Mouse (Mus musculus) thymus, adult 2 months (tissue): ENCODE results near the gene Tent5c. TPM values are rescaled to one million over a fixed set of nuclear protein-coding genes. Genes with fewer than 3 reads are reported as not detected.

ENCODE experiments used
- DNase-seq: peaks from one replicate; pipeline ENCODE4 v3.0.0; 2021
- H3K27ac ChIP-seq: fragments of 200-500 bp; 2 replicates; pipeline ENCODE4 v1.5.1; 2012; ENCODE audit warnings: low read length, control low read depth; ENCODE audit not compliant: control insufficient read depth, insufficient read depth
- H3K27me3 ChIP-seq: fragments of 200-500 bp; 2 replicates; pipeline ENCODE4 v1.6.1; 2012; ENCODE audit warnings: mild to moderate bottlenecking, low read length, moderate library complexity, mixed read lengths; ENCODE audit not compliant: control insufficient read depth, insufficient read depth
- H3K36me3 ChIP-seq: fragments of 200-500 bp; 2 replicates; pipeline ENCODE4 v1.6.1; 2012; ENCODE audit warnings: mild to moderate bottlenecking, low read length, moderate library complexity; ENCODE audit not compliant: control insufficient read depth, insufficient read depth
- H3K4me1 ChIP-seq: fragments of 200-500 bp; replicated peaks from 2 replicates; pipeline ENCODE4 v1.6.1; 2012; ENCODE audit warnings: low read length; ENCODE audit not compliant: control insufficient read depth, insufficient read depth
- H3K4me3 ChIP-seq: fragments of 200-500 bp; 2 replicates; pipeline ENCODE4 v1.5.1; 2012; ENCODE audit warnings: mild to moderate bottlenecking, low read length, control low read depth, moderate library complexity; ENCODE audit not compliant: control insufficient read depth, insufficient read depth
- CTCF ChIP-seq: fragments of 200-500 bp; IDR thresholded peaks from 2 replicates; pipeline ENCODE4 v1.5.1; 2012; ENCODE audit warnings: mild to moderate bottlenecking, control low read depth, low read length, moderate library complexity, borderline replicate concordance; ENCODE audit not compliant: control insufficient read depth, poor library complexity, insufficient read depth; ENCODE audit errors: extremely low read depth
- POLR2A ChIP-seq: fragments of 200-500 bp; IDR thresholded peaks from 2 replicates; pipeline ENCODE4 v1.6.1; 2012; ENCODE audit warnings: mild to moderate bottlenecking, low read length, control low read depth, moderate library complexity; ENCODE audit not compliant: control insufficient read depth, poor library complexity, insufficient read depth; ENCODE audit errors: extremely low read depth
- WGBS: fragments of 180-500 bp; shearing (Covaris S2); methylation state at CpG from one replicate; pipeline ENCODE4 v1.1.7; 2018; 5-methylcytosine and 5-hydroxymethylcytosine counted together
- polyA plus RNA-seq: library from polyadenylated mRNA; depleted of rRNA; stranded (reverse); fragments of >200 nt; gene quantifications from 2 replicates; pipeline ENCODE4 v1.2.3, GENCODE M21; 2012

The Tent5c gene
- polyA plus RNA-seq, 1 experiment: 5.7 TPM

DNA sequence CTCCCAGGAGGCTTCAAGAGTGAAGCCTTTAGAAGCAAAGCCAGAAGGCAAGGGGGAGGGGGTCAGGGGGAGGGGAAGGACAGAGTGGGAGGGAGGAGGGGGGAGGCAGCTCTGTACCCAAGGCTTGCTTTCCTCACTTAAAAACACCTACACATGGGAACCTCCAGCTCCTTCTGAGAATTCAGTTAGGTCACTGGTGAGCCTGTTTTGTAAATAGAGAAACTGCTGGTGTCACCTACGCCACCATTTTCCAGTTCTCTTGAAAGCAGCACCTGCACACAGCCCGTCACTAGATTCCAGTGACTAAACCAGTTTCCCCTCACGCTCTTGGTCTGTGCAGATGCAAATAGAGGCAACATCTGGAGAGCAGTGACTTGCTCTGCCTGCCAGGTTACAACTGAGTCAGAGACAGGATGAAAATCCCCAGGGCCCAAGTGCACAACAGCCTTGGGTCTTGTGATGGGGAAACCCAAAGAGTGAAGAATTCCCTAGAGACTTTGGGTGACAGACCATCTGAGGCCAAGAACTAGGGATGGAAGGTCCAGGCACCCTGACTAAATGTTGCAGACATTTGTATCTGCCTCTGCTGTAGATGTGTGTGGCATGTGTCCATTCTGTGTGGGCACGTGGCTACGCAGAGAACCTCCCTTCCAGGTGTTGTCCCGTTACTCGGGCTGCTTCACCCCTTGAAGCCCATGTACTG lies 45.2 kb downstream of the Tent5c start:
- Histone ChIP-seq H3K27me3 (no peaks in the 10 kb centered on the region), H3K4me3 (no peak overlapping the region), H3K27ac (no peak overlapping the region), H3K4me1 (peaks cover 4% of the 10 kb centered on the region; the same call in 1 of the 2 replicates), H3K36me3 (no peaks in the 10 kb centered on the region)
- WGBS: 92% methylated on average over 7 of the region's 7 CpGs
- TF ChIP-seq CTCF: no peak
- no peak for DNase-seq

- no peak overlapping the region for H3K4me3 ChIP-seq
- TF ChIP-seq CTCF: no peak
- TF ChIP-seq POLR2A: no peak
- H3K27me3 ChIP-seq: no peaks in the 10 kb centered on the region
- WGBS: 17% methylated on average over 6 of the region's 6 CpGs
- H3K4me1 ChIP-seq: peaks cover 4% of the 10 kb centered on the region; the same call in 1 of the 2 replicates
- H3K27ac ChIP-seq: no peak overlapping the region
- DNase-seq: no peak
- no peaks in the 10 kb centered on the region for H3K36me3 ChIP-seq
These were observed 46.6 kb downstream of the Tent5c start for GRCm38 (mm10) chr3:100442499-100442898.

- no peak for DNase-seq
- TF ChIP-seq CTCF: no peak
- no peak for TF ChIP-seq POLR2A
- WGBS: 64% methylated on average over 4 of the region's 4 CpGs
- H3K27ac ChIP-seq: no peak overlapping the region
- H3K27me3 ChIP-seq: no peaks in the 10 kb centered on the region
- H3K4me1 ChIP-seq: peaks cover 4% of the 10 kb centered on the region; the same call in 1 of the 2 replicates
- H3K4me3 ChIP-seq: no peak overlapping the region
- no peaks in the 10 kb centered on the region for H3K36me3 ChIP-seq
These were observed 48.4 kb downstream of the Tent5c start for GRCm38 (mm10) chr3:100440754-100441153.

GRCm38 (mm10) chr3:100440009-100440408 lies 49.1 kb downstream of the Tent5c start:
- no peaks in the 10 kb centered on the region for H3K36me3 ChIP-seq

GRCm38 (mm10) chr3:100439088-100439487 lies 50.0 kb downstream of the Tent5c start:
- Histone ChIP-seq H3K4me1 (peaks cover 4% of the 10 kb centered on the region; the same call in 1 of the 2 replicates), H3K4me3 (no peak overlapping the region), H3K36me3 (no peaks in the 10 kb centered on the region), H3K27me3 (no peaks in the 10 kb centered on the region), H3K27ac (no peak overlapping the region)
- 50% methylated on average over 3 of the region's 3 CpGs for WGBS
- DNase-seq: no peak
- TF ChIP-seq CTCF (no peak), POLR2A (no peak)

More at GRCm38 (mm10) chr3:100440009-100440408, 49.1 kb downstream of the Tent5c start:
- Histone ChIP-seq H3K4me1 (peaks cover 4% of the 10 kb centered on the region; the same call in 1 of the 2 replicates), H3K27ac (no peak overlapping the region), H3K4me3 (no peak overlapping the region), H3K27me3 (no peaks in the 10 kb centered on the region)
- TF ChIP-seq CTCF (no peak), POLR2A (no peak)
- 61% methylated on average over 6 of the region's 6 CpGs for WGBS
- DNase-seq: no peak

DNA sequence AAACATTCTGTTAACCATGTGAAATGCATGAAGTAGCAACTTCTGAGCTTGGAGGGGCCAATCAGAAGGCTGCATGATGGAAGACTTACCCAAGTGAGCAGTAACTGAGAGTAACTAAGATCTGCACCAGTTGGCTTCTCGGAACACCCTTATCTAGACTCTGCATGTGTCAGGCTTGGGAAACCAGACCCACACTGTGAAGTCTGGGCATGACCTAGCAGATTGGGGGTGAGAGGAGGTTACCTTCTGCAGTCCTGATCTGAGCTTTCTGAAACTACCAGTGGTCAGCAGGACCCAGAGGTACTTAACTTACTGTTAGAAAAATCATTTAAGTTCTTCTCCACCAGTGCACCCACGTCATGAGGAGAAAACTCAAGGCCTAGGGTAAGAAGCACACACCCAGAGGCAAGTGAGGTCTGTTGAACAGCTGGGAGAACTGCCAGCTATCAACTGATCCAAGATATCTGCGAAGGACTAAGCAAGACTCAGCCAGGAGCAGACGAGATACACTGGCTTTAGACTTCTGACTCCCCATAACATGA lies 50.6 kb downstream of the Tent5c start:
- no peak for DNase-seq
- peaks cover 4% of the 10 kb centered on the region; the same call in 1 of the 2 replicates for H3K4me1 ChIP-seq
- TF ChIP-seq POLR2A (no peak), CTCF (no peak)
- no peaks in the 10 kb centered on the region for H3K27me3 ChIP-seq
- H3K36me3 ChIP-seq: no peaks in the 10 kb centered on the region
- WGBS: 75% methylated on average over 4 of the region's 4 CpGs
- no peak overlapping the region for H3K4me3 ChIP-seq
- H3K27ac ChIP-seq: no peak overlapping the region
